In the genomic region with DNA sequence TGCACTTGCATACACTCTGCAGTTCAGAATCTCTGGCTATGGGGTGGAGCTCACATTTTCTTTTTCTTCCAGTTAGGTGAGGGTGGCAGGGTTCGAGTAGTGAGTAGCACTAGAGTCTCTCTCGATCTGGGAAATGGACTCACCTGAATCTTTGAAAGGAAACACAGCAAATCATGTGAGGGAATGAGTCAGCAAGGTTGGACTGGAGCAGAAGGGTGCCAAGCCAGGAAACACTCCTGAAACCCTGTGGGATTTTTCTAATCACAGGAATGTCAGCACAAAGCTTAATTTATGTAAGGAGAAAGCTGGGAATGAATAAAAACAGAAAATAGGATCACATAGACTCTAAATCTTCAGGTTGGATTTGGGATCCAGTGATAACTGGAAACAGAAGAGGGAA, we compare ENCODE assay signal across 28 mouse cellular contexts.
A peak's percentile ranks its signal among the peaks of the same experiment; 100 is the strongest.
DNase-seq lines count a peak whose midpoint lies in the region; TF ChIP-seq lines count a peak whose summit lies in the region.
"Had no signal": no experiment of that assay in that cellular context is flagged by ENCODE, and none has a peak within 500 bp of the region (broad histone marks: within the 10 kb centered on the region; RNA-seq: fewer than 3 reads in every experiment).

No protein-coding gene starts in this region.

- no peak for TF ChIP-seq POLR2A in cerebellum, adult 2 months (IDR thresholded peaks at IDR 0.05; ENCODE audit: borderline replicate concordance, insufficient read depth, low read length)

- H3K4me1 ChIP-seq in cerebellum, adult 2 months (ENCODE audit: control insufficient read depth, insufficient read depth, low read length), result no peaks in the 10 kb centered on the region

- no peak for TF ChIP-seq CTCF in cerebellum, adult 2 months (IDR thresholded peaks at IDR 0.05; ENCODE audit: borderline replicate concordance, insufficient read depth, low read depth, low read length)
- TF ChIP-seq CTCF in left cerebral cortex, adult 2 months (IDR thresholded peaks at IDR 0.05), result no peak

- H3K4me3 ChIP-seq in cerebellum, adult 2 months (replicated peaks; ENCODE audit: insufficient read depth, low read depth, low read length), result no peak overlapping the region
- H3K4me3 ChIP-seq in left cerebral cortex, adult 2 months, result no peak overlapping the region
- H3K4me3 ChIP-seq: embryonic facial prominence, embryonic 10.5 days; embryonic facial prominence, embryonic 13.5 days; erythroblast, embryonic 14.5 days; forebrain, embryonic 12.5 days; forebrain, embryonic 15.5 days; heart, embryonic 10.5 days; heart, embryonic 13.5 days had no signal

- WGBS in cerebellum, adult 2 months, result 82% methylated on average over 2 of the region's 2 CpGs

- no peaks in the 10 kb centered on the region for H3K27me3 ChIP-seq in cerebellum, adult 2 months (ENCODE audit: control insufficient read depth, insufficient read depth, low read length)
- H3K27me3 ChIP-seq: embryonic facial prominence, embryonic 13.5 days; forebrain, embryonic 12.5 days; forebrain, embryonic 15.5 days had no signal

- intact Hi-C loops in left cerebral cortex, adult 2 months (cut with DNase I), result no loop called here

- no peak overlapping the region for H3K27ac ChIP-seq in cerebellum, adult 2 months (ENCODE audit: insufficient read depth, low read length)
- H3K27ac ChIP-seq in left cerebral cortex, adult 2 months, result no peak overlapping the region
- H3K27ac ChIP-seq: embryonic facial prominence, embryonic 10.5 days; embryonic facial prominence, embryonic 13.5 days; forebrain, embryonic 12.5 days; forebrain, embryonic 15.5 days; heart, embryonic 10.5 days; heart, embryonic 13.5 days; hindbrain, embryonic 14.5 days; hindbrain, postnatal 0 days had no signal

- DNase-seq in 3T3-L1 (ENCODE audit: low read depth, low spot score) (peak; percentile 89), NIH3T3 (ENCODE audit: low read depth) (peak; percentile 75), ZHBTc4 (ENCODE audit: low read depth, low spot score) (peak; percentile 11)
- DNase-seq in cerebellum, adult 2 months, result no peak
- no peak for DNase-seq in right cerebral cortex, postnatal 10 days (ENCODE audit: low spot score in 2 of 2)
- no peak for DNase-seq in left cerebral cortex, adult 2 months (ENCODE audit: extremely low spot score in 1 of 2, low spot score in 2 of 2)
- DNase-seq: adrenal gland, adult 8-10 months; adrenal gland, postnatal 25 days; B cell, adult 2 months; cerebellum, adult 11 months; cerebellum, adult 8-10 months; cerebellum, postnatal 10 days; cerebellum, postnatal 36 days; embryo, embryonic 11 days; gastrocnemius, postnatal 25 days; heart, adult 18-20 months; heart, postnatal 14 days; heart, postnatal 4 days; kidney, adult 18-20 months had no signal

Comparison
In these comparisons a context has a peak if more than half of its experiments do, and no peak if none do; other contexts are left out.
1. DNase-seq: peak in 3T3-L1 (single experiment), NIH3T3 (single experiment) and ZHBTc4 (single experiment); none in cerebellum, adult 2 months (0 of 2), right cerebral cortex, postnatal 10 days (0 of 2) and left cerebral cortex, adult 2 months (0 of 2).